Comparison of ENCODE assay signal across 15 mouse cellular contexts in genomic region chr11:5897230-5897629, GRCm38 (mm10). TPM values are rescaled to one million over a fixed set of nuclear protein-coding genes. Genes with fewer than 3 reads are reported as not detected.
DNase-seq lines count a peak whose midpoint lies in the region; ATAC-seq and TF ChIP-seq lines count a peak whose summit lies in the region.
"Had no signal": no experiment of that assay in that cellular context is flagged by ENCODE, and none has a peak within 500 bp of the region (broad histone marks: within the 10 kb centered on the region; RNA-seq: fewer than 3 reads in every experiment).

No protein-coding gene starts in this region.

- WGBS in kidney, embryonic 14.5 days = 18% methylated on average over 16 of the region's 16 CpGs
- 42% methylated on average over 16 of the region's 16 CpGs for WGBS in kidney, adult 2 months
- 20% methylated on average over 15 of the region's 16 CpGs for WGBS in stomach, embryonic 15.5 days

- DNase-seq in kidney, adult 2 months = no peak
- peak; percentile 15 for DNase-seq in thymus, postnatal 0 days (ENCODE audit: low spot score)
- DNase-seq in thymus, adult 18-20 months = no peak
- DNase-seq in induced T-regulatory cell, adult 2 months (ENCODE audit: low read depth) = peak; percentile 25
- no peak for DNase-seq in gastrocnemius, adult 2 months
- DNase-seq in cerebellum, postnatal 14 days = no peak
- DNase-seq: adrenal gland, postnatal 25 days; cerebellum, adult 11 months; right cerebral cortex, postnatal 4 days had no signal

- H3K27ac ChIP-seq in kidney, embryonic 14.5 days (ENCODE audit: low read depth, low read length) = no peak overlapping the region
- no peak overlapping the region for H3K27ac ChIP-seq in kidney, adult 2 months (ENCODE audit: insufficient read depth, low read depth, low read length)
- no peak overlapping the region for H3K27ac ChIP-seq in stomach, embryonic 15.5 days
- H3K27ac ChIP-seq in gastrocnemius, adult 2 months = no peak overlapping the region
- H3K27ac ChIP-seq: embryonic facial prominence, embryonic 15.5 days; hindbrain, embryonic 15.5 days had no signal

- no peak overlapping the region for H3K4me3 ChIP-seq in kidney, embryonic 14.5 days (ENCODE audit: low read length)
- no peak overlapping the region for H3K4me3 ChIP-seq in kidney, adult 2 months (ENCODE audit: insufficient read depth, low read depth, low read length)
- no peak overlapping the region for H3K4me3 ChIP-seq in stomach, embryonic 15.5 days (replicated peaks)
- H3K4me3 ChIP-seq in gastrocnemius, adult 2 months = no peak overlapping the region
- H3K4me3 ChIP-seq: embryonic facial prominence, embryonic 15.5 days; hindbrain, embryonic 15.5 days had no signal

- H3K27me3 ChIP-seq in kidney, embryonic 14.5 days (ENCODE audit: control insufficient read depth, insufficient read depth, low read length) = 0 out of 2 replicates have a peak, but pooled peaks cover 7% of the 10 kb centered on the region
- H3K27me3 ChIP-seq in kidney, adult 2 months (replicated peaks; ENCODE audit: control insufficient read depth, insufficient read depth, low read length) = no peaks in the 10 kb centered on the region
- H3K27me3 ChIP-seq in stomach, embryonic 15.5 days (replicated peaks) = no peaks in the 10 kb centered on the region

- H3K36me3 ChIP-seq in kidney, embryonic 14.5 days (ENCODE audit: control insufficient read depth, insufficient read depth, low read length) = no peaks in the 10 kb centered on the region
- H3K36me3 ChIP-seq in kidney, adult 2 months (ENCODE audit: control insufficient read depth, insufficient read depth, low read length) = no peaks in the 10 kb centered on the region
- no peaks in the 10 kb centered on the region for H3K36me3 ChIP-seq in stomach, embryonic 15.5 days
- H3K36me3 ChIP-seq: embryonic facial prominence, embryonic 15.5 days; hindbrain, embryonic 15.5 days had no signal

- TF ChIP-seq POLR2A in kidney, adult 2 months (IDR thresholded peaks at IDR 0.05; ENCODE audit: low read depth, low read length) = no peak

- H3K4me2 ChIP-seq in kidney, embryonic 14.5 days (replicated peaks; ENCODE audit: low read depth, low read length) = peak overlapping the region; percentile 15; the same call in 1 of the 2 replicates
- H3K4me2 ChIP-seq in stomach, embryonic 15.5 days = peak overlapping the region; percentile 11; the same call in 1 of the 2 replicates
- H3K4me2 ChIP-seq: embryonic facial prominence, embryonic 15.5 days; hindbrain, embryonic 15.5 days had no signal

- H3K9me3 ChIP-seq in kidney, embryonic 14.5 days (ENCODE audit: control insufficient read depth, low read length) = no peaks in the 10 kb centered on the region
- no peaks in the 10 kb centered on the region for H3K9me3 ChIP-seq in stomach, embryonic 15.5 days
- H3K9me3 ChIP-seq: embryonic facial prominence, embryonic 15.5 days; hindbrain, embryonic 15.5 days had no signal

- no peak for ATAC-seq in kidney, embryonic 14.5 days (ENCODE audit: low FRiP score, low TSS enrichment)
- no peak for ATAC-seq in stomach, embryonic 15.5 days (ENCODE audit: insufficient read depth, low FRiP score, low read depth)
- ATAC-seq: midbrain, embryonic 16.5 days had no signal

- H3K4me1 ChIP-seq in kidney, embryonic 14.5 days (ENCODE audit: control insufficient read depth, insufficient read depth, low read length) = peaks cover 44% of the 10 kb centered on the region
- H3K4me1 ChIP-seq in kidney, adult 2 months (ENCODE audit: control insufficient read depth, insufficient read depth, low read length) = peaks cover under 1% of the 10 kb centered on the region; the same call in 1 of the 2 replicates
- peaks cover 32% of the 10 kb centered on the region for H3K4me1 ChIP-seq in stomach, embryonic 15.5 days

- intact Hi-C loops in gastrocnemius, adult 2 months (cut with DNase I) = no loop called here

- H3K9ac ChIP-seq in kidney, embryonic 14.5 days (ENCODE audit: low read depth, low read length) = no peak overlapping the region
- no peak overlapping the region for H3K9ac ChIP-seq in stomach, embryonic 15.5 days
- H3K9ac ChIP-seq: embryonic facial prominence, embryonic 15.5 days; hindbrain, embryonic 15.5 days had no signal

- no peak for TF ChIP-seq CTCF in kidney, adult 2 months (conservative IDR thresholded peaks at IDR 0.05; ENCODE audit: insufficient read depth, insufficient read length, low read depth, low read length)
- TF ChIP-seq CTCF in gastrocnemius, adult 2 months (IDR thresholded peaks at IDR 0.05) = no peak

RNA-seq across cellular contexts. Expression of gene Myl7, which starts 1.4 kb away (rescaled TPM):
- 1.5 and 2.4 TPM in 2 replicates for polyA plus RNA-seq in kidney, embryonic 14.5 days (2014; fragmentation: Nextera tagmentation; extraction: Ambion mirVana)
- polyA plus RNA-seq in kidney, adult 2 months (2012; rRNA removed) = 5.1 and 5.3 TPM in 2 replicates
- polyA plus RNA-seq in thymus, postnatal 0 days (2015; fragmentation: Nextera tagmentation; extraction: Ambion mirVana) = 6.8 and 7.0 TPM in 2 replicates
- 25.2 and 30.7 TPM in 2 replicates for polyA plus RNA-seq in stomach, embryonic 15.5 days (2015; fragmentation: Nextera tagmentation; extraction: Ambion mirVana)
- not detected for total RNA-seq in gastrocnemius, adult 2 months (2021)
- total RNA-seq: adrenal gland, postnatal 25 days; layer of hippocampus, postnatal 25 days had no signal
- polyA plus RNA-seq: midbrain, embryonic 16.5 days had no signal

RNA-seq across cellular contexts. Expression of gene Pold2, which starts 19.1 kb away (rescaled TPM):
- polyA plus RNA-seq in kidney, embryonic 14.5 days (2014; fragmentation: Nextera tagmentation; extraction: Ambion mirVana) = 116 and 128 TPM in 2 replicates
- polyA plus RNA-seq in kidney, adult 2 months (2012; rRNA removed) = 50.2 and 70.7 TPM in 2 replicates
- polyA plus RNA-seq in thymus, postnatal 0 days (2015; fragmentation: Nextera tagmentation; extraction: Ambion mirVana) = 97.0 and 118 TPM in 2 replicates
- 122 and 134 TPM in 2 replicates for polyA plus RNA-seq in stomach, embryonic 15.5 days (2015; fragmentation: Nextera tagmentation; extraction: Ambion mirVana)
- 10 to 100 TPM; 39.7 to 48.5 TPM for total RNA-seq in gastrocnemius, adult 2 months (2021)

RNA-seq across cellular contexts. Expression of gene Aebp1, which starts 35.5 kb away (rescaled TPM):
- 16.7 and 30.7 TPM in 2 replicates for polyA plus RNA-seq in kidney, embryonic 14.5 days (2014; fragmentation: Nextera tagmentation; extraction: Ambion mirVana)
- 91.4 and 96.7 TPM in 2 replicates for polyA plus RNA-seq in kidney, adult 2 months (2012; rRNA removed)
- 4.3 and 4.6 TPM in 2 replicates for polyA plus RNA-seq in thymus, postnatal 0 days (2015; fragmentation: Nextera tagmentation; extraction: Ambion mirVana)
- polyA plus RNA-seq in stomach, embryonic 15.5 days (2015; fragmentation: Nextera tagmentation; extraction: Ambion mirVana) = 38.9 and 40.1 TPM in 2 replicates
- 10 to 100 TPM; 52.8 to 72.3 TPM for total RNA-seq in gastrocnemius, adult 2 months (2021)

RNA-seq across cellular contexts. Expression of gene Gck, which starts 52.7 kb away (rescaled TPM):
- 1.5 and 2.0 TPM in 2 replicates for polyA plus RNA-seq in kidney, embryonic 14.5 days (2014; fragmentation: Nextera tagmentation; extraction: Ambion mirVana)
- 0.16 and 0.43 TPM in 2 replicates for polyA plus RNA-seq in kidney, adult 2 months (2012; rRNA removed)
- 1.0 and 1.4 TPM in 2 replicates for polyA plus RNA-seq in thymus, postnatal 0 days (2015; fragmentation: Nextera tagmentation; extraction: Ambion mirVana)
- polyA plus RNA-seq in stomach, embryonic 15.5 days (2015; fragmentation: Nextera tagmentation; extraction: Ambion mirVana) = 3.4 and 3.5 TPM in 2 replicates
- total RNA-seq in gastrocnemius, adult 2 months (2021) = 1 to 10 TPM; 1.8 to 7.8 TPM

RNA-seq across cellular contexts. Expression of gene Ykt6, which starts 58.3 kb away (rescaled TPM):
- 23.1 and 34.4 TPM in 2 replicates for polyA plus RNA-seq in kidney, embryonic 14.5 days (2014; fragmentation: Nextera tagmentation; extraction: Ambion mirVana)
- 54.1 and 60.4 TPM in 2 replicates for polyA plus RNA-seq in kidney, adult 2 months (2012; rRNA removed)
- polyA plus RNA-seq in thymus, postnatal 0 days (2015; fragmentation: Nextera tagmentation; extraction: Ambion mirVana) = 52.7 and 55.1 TPM in 2 replicates
- polyA plus RNA-seq in stomach, embryonic 15.5 days (2015; fragmentation: Nextera tagmentation; extraction: Ambion mirVana) = 48.7 and 54.8 TPM in 2 replicates
- total RNA-seq in gastrocnemius, adult 2 months (2021) = 10 to 100 TPM; 37.0 to 46.7 TPM

Comparison
In these comparisons a context has a peak if more than half of its experiments do, and no peak if none do; other contexts are left out.
1. DNase-seq: peak in thymus, postnatal 0 days (single experiment) and induced T-regulatory cell, adult 2 months (single experiment); none in kidney, adult 2 months (single experiment), thymus, adult 18-20 months (0 of 2), gastrocnemius, adult 2 months (single experiment) and cerebellum, postnatal 14 days (0 of 2).